Mouse (Mus musculus) heart, embryonic 10.5 days (tissue): ENCODE data around the gene Utp20. TPM values are rescaled to one million over a fixed set of nuclear protein-coding genes. Genes with fewer than 3 reads are reported as not detected.

Experiments
- DNase-seq: peaks from one replicate; pipeline ENCODE4 v3.0.0-alpha.2; 2017; ENCODE audit warnings: low spot score
- H3K27ac ChIP-seq: fragments of 300-500 bp; sonication (generic); 2 replicates; pipeline ENCODE4 v1.5.1; 2016; ENCODE audit warnings: mild to moderate bottlenecking
- H3K27me3 ChIP-seq: fragments of 300-500 bp; sonication (generic); 2 replicates; pipeline ENCODE4 v1.6.1; 2016; ENCODE audit warnings: mild to moderate bottlenecking; ENCODE audit not compliant: poor library complexity, insufficient read depth, severe bottlenecking
- H3K36me3 ChIP-seq: fragments of 300-500 bp; sonication (generic); 2 replicates; pipeline ENCODE4 v1.6.1; 2016; ENCODE audit warnings: mild to moderate bottlenecking, moderate library complexity
- H3K4me1 ChIP-seq: fragments of 300-500 bp; sonication (generic); 2 replicates; pipeline ENCODE4 v1.6.1; 2016; ENCODE audit warnings: mild to moderate bottlenecking
- H3K4me3 ChIP-seq: fragments of 300-500 bp; sonication (generic); 2 replicates; pipeline ENCODE4 v1.5.1; 2016; ENCODE audit warnings: mild to moderate bottlenecking, moderate library complexity
- H3K9me3 ChIP-seq: fragments of 300-500 bp; sonication (generic); 2 replicates; pipeline ENCODE4 v1.6.1; 2016; ENCODE audit warnings: mild to moderate bottlenecking, moderate library complexity
- WGBS: fragments of 180-500 bp; shearing (Covaris S2); methylation state at CpG from one replicate; pipeline ENCODE4 v1.1.7; 2016; 5-methylcytosine and 5-hydroxymethylcytosine counted together
- polyA plus RNA-seq: library from polyadenylated mRNA; unstranded; fragments of >200 nt; fragmentation: Nextera tagmentation; extraction: Ambion mirVana; gene quantifications from 2 replicates; pipeline ENCODE4 v1.2.1, GENCODE M21; 2016

Utp20 gene
- polyA plus RNA-seq, 1 experiment from 2014 or later = 16.9 TPM

DNA sequence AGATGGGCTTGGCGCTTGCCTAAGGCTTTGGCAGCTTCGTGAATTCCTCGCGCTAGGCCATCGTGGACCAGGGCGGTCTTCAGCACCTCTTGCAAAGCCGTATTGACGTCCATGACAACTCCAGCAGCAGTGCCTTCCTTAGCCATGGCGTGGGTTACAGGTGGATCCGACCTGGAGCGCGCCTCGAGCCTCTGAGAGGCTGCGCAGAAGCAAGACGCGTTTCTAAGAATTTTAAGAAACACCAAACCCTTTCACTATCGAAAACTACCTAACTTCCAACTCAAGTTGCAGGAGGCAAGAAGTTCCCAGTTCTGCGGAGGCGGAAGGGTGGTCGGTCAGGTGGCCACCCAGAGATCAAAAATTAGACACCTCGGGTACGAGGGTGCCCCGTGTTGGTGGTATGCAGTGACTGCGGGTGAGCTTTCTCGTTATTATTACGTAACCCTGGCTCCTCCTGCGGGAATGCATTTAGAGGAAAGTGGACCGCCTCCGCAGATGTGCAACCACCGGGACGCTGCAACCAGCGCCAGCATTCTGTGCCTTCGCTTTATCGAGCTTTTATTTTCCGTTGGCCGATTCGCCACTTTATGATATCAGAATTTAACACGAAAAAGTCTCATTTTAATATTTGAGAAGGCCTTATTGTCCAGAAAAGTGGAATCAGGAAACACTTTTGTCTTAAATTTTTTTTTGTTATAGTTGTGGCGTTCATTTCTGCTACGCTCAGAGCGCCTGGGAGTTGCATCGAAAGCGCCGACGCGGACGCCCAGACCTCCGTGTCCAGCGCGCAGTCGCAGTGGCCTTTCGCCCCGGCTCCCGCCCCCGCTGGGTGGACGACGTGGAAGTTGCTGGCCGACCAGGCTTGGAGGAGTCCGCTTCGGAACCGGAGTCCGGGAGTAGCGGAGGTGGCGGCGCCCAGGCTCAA, 95.8 kb downstream of the Utp20 start, which contains the start of gene Arl1:
Gene Arl1 (plus strand): TSS at position 288 of the 925 bp plus-strand sequence.
- Histone ChIP-seq H3K27ac (peak within 1 kb of the TSS; percentile 95), H3K4me3 (peak within 1 kb of the TSS; percentile 98), H3K4me1 (peaks cover 11% of the 10 kb centered on the region; the same call in 1 of the 2 replicates), H3K36me3 (peaks cover 3% of the 10 kb centered on the region; the same call in 1 of the 2 replicates), H3K27me3 (no peaks in the 10 kb centered on the region), H3K9me3 (no peaks in the 10 kb centered on the region)
- WGBS = under 1% methylated on average over 65 of the region's 65 CpGs
- DNase-seq = peak; percentile 94

DNA sequence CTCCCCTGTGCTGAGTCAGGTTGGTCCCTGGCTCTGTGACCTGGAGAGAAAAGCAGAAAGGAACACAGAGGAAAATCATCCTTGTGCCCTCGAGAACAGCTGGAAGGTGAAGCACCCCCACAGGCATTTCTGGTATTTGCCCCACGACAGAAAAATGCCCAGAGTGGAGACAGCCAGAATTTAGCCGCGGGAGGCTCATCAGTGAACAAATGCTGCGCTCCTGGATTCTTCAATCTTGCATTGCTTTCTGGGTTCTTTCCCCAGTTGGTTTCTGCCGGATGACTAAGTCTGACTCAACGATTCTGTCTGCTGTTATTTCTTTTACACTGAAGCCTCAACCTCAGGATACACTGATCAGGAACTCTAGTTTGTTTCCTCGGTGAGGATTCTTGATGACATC, 98.4 kb downstream of the Utp20 start:
- Histone ChIP-seq H3K36me3 (no peaks in the 10 kb centered on the region), H3K9me3 (no peaks in the 10 kb centered on the region), H3K4me1 (peaks cover 11% of the 10 kb centered on the region; the same call in 1 of the 2 replicates), H3K27me3 (no peaks in the 10 kb centered on the region), H3K4me3 (no peak overlapping the region), H3K27ac (no peak overlapping the region)
- WGBS = 66% methylated on average over 8 of the region's 8 CpGs
- no peak for DNase-seq

DNA sequence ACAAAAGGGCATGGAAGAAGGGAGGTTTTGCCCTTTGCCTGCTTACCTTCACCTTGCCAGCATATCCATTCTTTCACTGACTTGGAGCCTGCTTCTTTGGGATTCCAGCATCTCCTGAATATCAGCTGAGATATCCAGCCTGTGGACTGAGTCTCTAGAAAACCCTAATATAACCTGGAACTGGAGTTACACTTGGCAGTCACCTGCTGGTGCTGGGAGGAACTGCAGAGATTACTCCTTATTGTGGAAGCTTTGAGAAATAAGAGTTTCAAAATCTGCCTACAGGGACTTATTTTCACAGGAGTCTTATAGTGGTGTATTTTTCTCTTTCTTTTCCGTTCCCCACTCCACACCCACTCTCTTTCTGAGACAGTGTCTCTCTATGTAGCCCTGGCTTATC, 99.5 kb downstream of the Utp20 start:
- DNase-seq = no peak

DNA sequence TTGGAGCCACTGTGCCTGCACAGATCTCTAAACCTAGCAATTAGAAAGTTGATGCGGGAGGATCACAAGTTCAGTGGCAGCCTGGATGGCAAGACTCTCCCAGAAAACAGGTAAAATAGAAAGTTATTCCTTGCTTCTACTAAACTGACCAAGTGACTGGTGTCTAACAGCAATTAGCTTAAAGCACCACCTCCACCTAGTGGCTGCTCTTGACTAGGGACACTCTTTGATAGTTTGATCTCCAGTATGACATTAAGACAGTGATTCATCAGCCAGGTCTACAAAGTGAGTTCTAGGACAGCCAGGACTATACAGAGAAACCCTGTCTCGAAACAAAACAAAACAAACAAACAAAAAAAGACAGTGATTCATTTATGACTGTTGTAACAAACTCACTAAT, 101.3 kb downstream of the Utp20 start:
- no peak overlapping the region for H3K4me3 ChIP-seq
- no peaks in the 10 kb centered on the region for H3K27me3 ChIP-seq
- no peak for DNase-seq
- no peaks in the 10 kb centered on the region for H3K9me3 ChIP-seq
- WGBS = 52% methylated on average over 2 of the region's 2 CpGs
- H3K4me1 ChIP-seq = 0 out of 2 replicates have a peak, but pooled peaks cover 2% of the 10 kb centered on the region
- H3K27ac ChIP-seq = no peak overlapping the region
- no peaks in the 10 kb centered on the region for H3K36me3 ChIP-seq

More for the DNA sequence above, 99.5 kb downstream of the Utp20 start:
- no peaks in the 10 kb centered on the region for H3K36me3 ChIP-seq
- no peak overlapping the region for H3K27ac ChIP-seq
- H3K9me3 ChIP-seq = no peaks in the 10 kb centered on the region
- H3K4me1 ChIP-seq = peaks cover 6% of the 10 kb centered on the region; the same call in 1 of the 2 replicates
- H3K4me3 ChIP-seq = no peak overlapping the region
- 53% methylated on average over 1 of the region's 1 CpGs for WGBS
- H3K27me3 ChIP-seq = no peaks in the 10 kb centered on the region

DNA sequence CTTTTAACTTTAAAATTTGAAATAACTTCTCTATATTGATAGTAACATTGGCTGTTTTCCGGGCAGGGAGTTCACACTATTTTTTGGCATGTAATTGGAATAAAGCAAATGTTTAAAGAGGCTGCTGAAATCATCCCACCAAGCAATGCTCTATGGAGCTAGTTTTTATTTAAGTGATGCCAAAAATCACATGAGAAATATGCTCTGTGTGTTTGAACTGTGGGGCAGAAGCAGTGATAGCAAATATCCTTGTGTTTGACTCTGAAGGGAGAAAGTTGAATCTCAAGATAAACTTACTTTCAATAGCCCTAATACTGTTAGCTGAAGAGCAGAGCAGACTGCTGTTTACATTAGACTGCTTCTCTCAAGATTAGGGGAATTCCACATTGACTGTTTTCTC, 107.0 kb downstream of the Utp20 start:
- no peak for DNase-seq

DNA sequence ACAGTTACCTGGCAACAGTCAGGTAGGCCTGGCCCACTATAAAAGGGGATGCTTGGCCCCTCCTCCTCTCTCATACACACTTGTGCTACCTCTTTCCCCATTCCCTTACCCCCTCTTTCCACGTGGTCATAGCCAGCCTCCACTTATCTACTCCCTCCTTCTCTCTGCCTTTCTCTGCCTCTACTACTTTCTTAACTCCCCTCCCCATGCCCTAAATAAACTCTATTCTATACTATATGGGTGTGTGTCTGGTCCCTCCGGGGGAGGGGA, 108.9 kb downstream of the Utp20 start:
- 43% methylated on average over 2 of the region's 2 CpGs for WGBS
- no peak overlapping the region for H3K27ac ChIP-seq
- DNase-seq = no peak
- H3K27me3 ChIP-seq = no peaks in the 10 kb centered on the region
- H3K9me3 ChIP-seq = no peaks in the 10 kb centered on the region
- no peaks in the 10 kb centered on the region for H3K36me3 ChIP-seq
- no peaks in the 10 kb centered on the region for H3K4me1 ChIP-seq
- no peak overlapping the region for H3K4me3 ChIP-seq

More for the DNA sequence above, 107.0 kb downstream of the Utp20 start:
- Histone ChIP-seq H3K27ac (no peak overlapping the region), H3K4me3 (no peak overlapping the region), H3K9me3 (no peaks in the 10 kb centered on the region), H3K36me3 (no peaks in the 10 kb centered on the region), H3K27me3 (no peaks in the 10 kb centered on the region), H3K4me1 (no peaks in the 10 kb centered on the region)
- WGBS = 81% methylated on average over 1 of the region's 1 CpGs

DNA sequence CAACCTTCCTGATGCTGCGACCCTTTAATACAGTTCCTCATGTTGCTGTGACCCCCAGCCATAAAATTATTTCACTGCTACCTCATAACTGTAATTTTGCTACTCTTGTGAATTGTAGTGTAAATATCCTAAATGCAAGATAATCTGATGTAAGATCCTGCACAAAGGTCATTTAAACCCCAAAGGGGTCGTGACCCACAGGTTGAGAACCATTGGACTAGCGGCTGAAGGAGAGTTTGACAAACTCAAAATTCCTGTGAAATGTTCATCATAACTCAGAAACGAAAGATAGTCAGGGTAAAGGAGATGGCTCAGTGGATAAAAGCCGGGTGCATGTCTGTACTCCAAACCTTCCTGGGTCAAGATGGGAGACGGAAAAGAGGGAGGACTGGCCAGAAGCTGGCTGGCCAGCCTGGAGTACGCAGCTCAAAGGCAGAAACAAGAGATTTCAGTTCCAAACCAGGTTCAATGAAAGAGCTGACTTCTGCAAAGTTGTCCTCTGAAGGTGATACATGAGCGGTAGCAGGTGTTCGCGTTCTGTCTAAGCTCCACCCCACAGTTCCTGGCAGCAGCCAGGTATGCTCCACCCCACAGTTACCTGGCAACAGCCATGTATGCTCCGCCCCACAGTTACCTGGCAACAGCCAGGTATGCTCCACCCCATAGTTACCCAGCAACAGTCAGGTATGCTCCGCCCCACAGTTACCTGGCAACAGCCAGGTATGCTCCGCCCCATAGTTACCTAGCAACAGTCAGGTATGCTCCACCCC, 109.4 kb downstream of the Utp20 start:
- H3K4me3 ChIP-seq = no peak overlapping the region
- H3K36me3 ChIP-seq = no peaks in the 10 kb centered on the region
- no peaks in the 10 kb centered on the region for H3K27me3 ChIP-seq
- H3K27ac ChIP-seq = no peak overlapping the region
- no peak for DNase-seq
- H3K4me1 ChIP-seq = no peaks in the 10 kb centered on the region
- 50% methylated on average over 13 of the region's 13 CpGs for WGBS
- H3K9me3 ChIP-seq = no peaks in the 10 kb centered on the region

DNA sequence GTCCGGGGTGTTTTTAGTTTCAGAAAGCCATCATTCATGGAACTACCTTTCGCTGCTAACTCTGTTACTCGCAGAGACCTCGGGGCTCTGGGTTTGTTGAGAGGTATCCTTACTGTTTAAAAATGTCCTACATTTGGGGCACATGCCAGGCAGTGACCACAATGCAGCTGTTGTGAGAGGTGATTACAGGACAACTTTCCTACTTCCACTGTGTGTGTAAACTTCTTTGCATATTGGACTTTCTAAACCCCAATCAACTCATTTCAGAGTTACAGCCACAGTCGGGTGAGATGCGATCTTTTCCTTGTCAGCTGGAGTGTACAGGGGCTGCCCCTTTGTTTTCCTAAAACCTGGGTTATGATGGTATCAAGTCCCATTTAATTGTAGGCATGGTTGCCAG, 111.0 kb downstream of the Utp20 start:
- Histone ChIP-seq H3K9me3 (no peaks in the 10 kb centered on the region), H3K27ac (no peak overlapping the region), H3K27me3 (no peaks in the 10 kb centered on the region), H3K4me1 (no peaks in the 10 kb centered on the region), H3K36me3 (no peaks in the 10 kb centered on the region), H3K4me3 (no peak overlapping the region)
- 85% methylated on average over 6 of the region's 6 CpGs for WGBS
- DNase-seq = no peak

DNA sequence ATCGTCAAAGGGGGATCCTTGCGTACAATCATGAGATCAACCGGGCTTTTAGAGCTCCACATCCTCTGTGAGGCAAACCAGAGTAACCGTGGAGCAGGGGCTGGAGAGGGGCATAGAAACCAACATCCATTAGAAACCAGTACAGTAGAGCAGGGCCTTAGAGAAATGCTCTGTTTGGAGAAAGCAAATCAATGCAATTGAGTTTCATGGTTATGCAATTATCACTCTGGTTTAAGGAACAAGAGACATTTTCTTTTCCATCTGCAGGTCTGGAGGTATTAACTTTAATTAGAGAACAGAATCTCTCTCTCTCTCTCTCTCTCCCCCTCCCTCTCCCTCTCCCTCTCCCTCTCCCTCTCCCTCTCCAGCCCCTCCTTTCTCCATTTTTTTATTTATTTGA, 111.9 kb downstream of the Utp20 start:
- no peak for DNase-seq
- Histone ChIP-seq H3K36me3 (no peaks in the 10 kb centered on the region), H3K27ac (no peak overlapping the region), H3K4me3 (no peak overlapping the region), H3K27me3 (no peaks in the 10 kb centered on the region), H3K9me3 (no peaks in the 10 kb centered on the region), H3K4me1 (no peaks in the 10 kb centered on the region)
- 75% methylated on average over 4 of the region's 4 CpGs for WGBS

DNA sequence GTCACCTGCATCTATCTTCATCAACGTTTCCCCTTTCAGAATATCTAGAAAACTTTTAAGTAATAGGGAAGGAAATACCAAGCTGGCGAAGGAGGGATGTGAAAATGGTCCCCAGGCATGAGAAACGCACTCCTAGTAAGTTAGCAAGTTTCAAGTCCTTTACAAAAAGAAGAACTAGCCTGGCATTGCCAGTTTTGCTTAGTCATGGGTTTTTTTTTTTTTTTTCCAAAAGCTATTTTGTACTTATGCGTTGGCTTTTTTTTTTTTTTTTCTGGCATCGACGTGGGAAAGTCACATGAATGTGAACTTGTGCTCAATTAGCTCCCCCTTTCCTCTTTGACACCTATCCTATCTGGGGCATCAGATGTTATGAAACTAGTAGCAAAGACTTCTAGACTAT, 114.2 kb downstream of the Utp20 start:
- Histone ChIP-seq H3K36me3 (no peaks in the 10 kb centered on the region), H3K27me3 (no peaks in the 10 kb centered on the region), H3K4me1 (no peaks in the 10 kb centered on the region), H3K27ac (no peak overlapping the region), H3K9me3 (no peaks in the 10 kb centered on the region), H3K4me3 (no peak overlapping the region)
- 72% methylated on average over 6 of the region's 6 CpGs for WGBS
- DNase-seq = no peak

DNA sequence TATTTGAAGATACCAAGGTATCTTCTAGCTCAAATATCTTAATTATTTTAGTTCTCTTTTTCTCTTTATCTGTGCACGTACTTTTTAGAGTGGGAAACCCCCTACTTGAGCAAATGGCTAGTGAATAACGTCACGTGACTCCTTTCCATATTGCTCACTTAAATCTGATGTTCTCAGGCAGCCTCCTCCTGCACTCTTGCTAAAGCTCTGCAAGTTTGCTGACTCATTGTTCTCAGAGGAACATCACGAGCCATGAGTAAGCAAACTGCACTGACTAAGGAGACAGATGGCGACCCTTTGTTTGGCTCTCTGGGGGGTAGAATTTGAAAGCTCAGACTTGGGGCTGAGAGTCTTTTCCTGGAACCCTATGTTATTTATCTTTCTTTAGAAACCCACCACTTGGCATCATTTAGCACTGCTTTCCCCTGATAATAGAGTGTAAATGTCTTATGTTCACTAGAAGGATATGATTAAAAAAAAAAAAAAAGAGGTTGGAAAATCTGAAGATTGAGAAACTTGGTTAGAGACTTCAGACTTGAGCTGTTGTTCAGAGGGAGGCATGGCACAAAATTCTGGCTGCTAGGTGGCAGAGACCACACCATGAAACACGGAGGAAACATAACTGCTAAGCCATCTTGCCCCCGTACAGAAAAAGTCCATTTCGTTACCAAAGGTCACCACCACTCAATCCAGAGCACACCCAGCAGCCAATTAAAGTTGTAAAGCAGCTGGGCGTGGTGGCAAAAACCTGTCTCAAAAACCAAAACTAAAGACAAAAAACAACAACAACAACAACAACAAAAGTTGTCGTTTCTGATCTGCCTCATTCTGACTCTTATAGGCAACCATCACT, 117.7 kb downstream of the Utp20 start:
- Histone ChIP-seq H3K27ac (no peak overlapping the region), H3K4me3 (no peak overlapping the region), H3K27me3 (no peaks in the 10 kb centered on the region), H3K9me3 (no peaks in the 10 kb centered on the region), H3K36me3 (no peaks in the 10 kb centered on the region), H3K4me1 (no peaks in the 10 kb centered on the region)
- DNase-seq = no peak
- WGBS = 56% methylated on average over 10 of the region's 10 CpGs

DNA sequence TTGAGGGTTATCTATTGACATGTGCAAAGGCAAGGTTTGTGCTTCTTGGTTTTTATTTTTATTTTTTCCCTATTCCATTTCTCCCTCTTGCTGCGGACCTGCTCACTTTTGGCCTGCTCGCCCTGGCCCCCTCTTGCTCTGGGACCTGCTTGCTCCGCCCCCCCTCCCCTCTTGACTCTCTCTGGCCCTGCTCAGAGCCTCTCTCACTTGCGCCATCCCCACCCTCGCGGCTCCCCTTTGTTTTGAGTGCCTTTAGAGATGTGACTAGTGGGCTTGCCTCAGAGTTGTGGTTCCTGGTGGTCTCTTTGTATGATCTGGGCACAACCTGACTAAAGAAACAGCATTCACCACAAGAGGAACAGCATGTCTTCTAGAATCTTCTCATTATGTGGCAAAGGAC, 125.7 kb downstream of the Utp20 start:
- H3K36me3 ChIP-seq = no peaks in the 10 kb centered on the region
- WGBS = 68% methylated on average over 6 of the region's 6 CpGs
- no peaks in the 10 kb centered on the region for H3K9me3 ChIP-seq
- no peaks in the 10 kb centered on the region for H3K27me3 ChIP-seq
- H3K4me1 ChIP-seq = no peaks in the 10 kb centered on the region
- no peak for DNase-seq
- no peak overlapping the region for H3K27ac ChIP-seq
- H3K4me3 ChIP-seq = no peak overlapping the region
